Mouse (Mus musculus): ENCODE results near the gene Snx1. TPM values are rescaled to one million over a fixed set of nuclear protein-coding genes. Genes with fewer than 3 reads are reported as not detected.

Snx1 gene
- total RNA-seq (2012; rRNA removed) = 27.4 and 42.4 TPM in 2 replicates

DNA sequence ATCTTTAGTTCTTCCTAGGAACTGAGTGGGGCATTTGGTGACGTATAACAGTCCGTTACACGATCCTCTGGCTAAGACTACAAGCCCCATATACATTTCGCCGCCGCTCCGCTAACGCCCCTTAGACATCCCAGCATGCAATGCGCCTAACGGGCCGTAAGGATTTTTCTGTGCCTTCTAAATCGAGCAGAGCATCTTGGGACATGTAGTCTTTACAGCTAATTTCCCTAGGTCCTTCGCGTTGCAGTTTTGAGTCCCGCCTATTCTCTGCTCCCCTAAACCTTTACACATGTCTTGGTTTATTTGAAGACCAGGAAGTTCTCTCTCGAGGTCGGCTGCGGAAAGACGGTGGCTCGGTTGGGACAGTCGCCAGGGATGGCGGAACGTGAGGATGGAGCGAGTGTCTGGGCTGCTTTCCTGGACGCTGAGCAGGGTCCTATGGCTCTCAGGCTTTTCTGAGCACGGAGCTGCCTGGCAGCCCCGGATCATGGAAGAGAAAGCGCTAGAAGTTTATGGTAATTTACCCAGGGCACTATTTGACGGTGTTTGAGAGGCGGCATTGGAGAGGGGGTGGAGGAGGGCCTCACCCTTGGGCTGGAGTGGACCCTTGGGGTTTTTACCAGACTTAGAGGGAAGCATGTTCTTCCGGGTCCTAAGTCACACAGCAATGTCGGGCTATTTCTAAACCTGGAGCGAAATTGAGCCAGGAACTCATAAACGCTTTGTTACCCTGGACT lies at the start of gene Snx1, which contains the start of gene Ciao2a:
Snx1 (minus strand) TSS at position 132 of the 737 bp plus-strand sequence.
Ciao2a (plus strand) TSS at position 156 of the 737 bp plus-strand sequence.
- no peaks in the 10 kb centered on the region for H3K9me3 ChIP-seq (ENCODE audit: control insufficient read depth, insufficient read depth, low read depth, low read length)
- in situ Hi-C loops (cut with MboI; ENCODE audit: low sequenced_read_pairs in 2 of 2, unreplicated experiment in 2 of 2) = no loop called here
- H3K27ac ChIP-seq (ENCODE audit: insufficient read depth, low read depth, low read length, poor library complexity, severe bottlenecking) = no peak within 1 kb of the TSS; the same call in 1 of the 2 replicates
- peak within 1 kb of the TSS; percentile 72 to 76 for H3K4me3 ChIP-seq (ENCODE audit: insufficient read depth in 1 of 2, low read depth in 1 of 2, low read length in 2 of 2, poor library complexity in 1 of 2, severe bottlenecking in 1 of 2)
- peaks cover 0 to 3% of the 10 kb centered on the region in 2 experiments; a peak in 1 of 4 replicates for H3K4me1 ChIP-seq (ENCODE audit: control insufficient read depth in 2 of 2, insufficient read depth in 2 of 2, low read length in 2 of 2, poor library complexity in 1 of 2)
- TF ChIP-seq CHD2 (IDR thresholded peaks at IDR 0.05; ENCODE audit: low read depth, low read length) (no peak), ZNF384 (IDR thresholded peaks at IDR 0.05; ENCODE audit: low read depth, low read length) (no peak), ZC3H11A (IDR thresholded peaks at IDR 0.05; ENCODE audit: borderline replicate concordance, low read depth, low read length) (no peak), MAFK (IDR thresholded peaks at IDR 0.05; ENCODE audit: insufficient read depth, low read depth, low read length) (no peak), HCFC1 (IDR thresholded peaks at IDR 0.05; ENCODE audit: borderline replicate concordance, insufficient read depth, low read length) (peak; percentile 98)
- peak; percentile 93 for DNase-seq (ENCODE audit: low read depth, low spot score)
- peak within 1 kb of the TSS; percentile 79 for H3K9ac ChIP-seq (ENCODE audit: insufficient read depth, low read depth, low read length, poor library complexity, severe bottlenecking)
- no peaks in the 10 kb centered on the region; the same call in 1 of the 2 replicates for H3K36me3 ChIP-seq (ENCODE audit: control insufficient read depth, insufficient read depth, low read length, poor library complexity, severe bottlenecking)

DNA sequence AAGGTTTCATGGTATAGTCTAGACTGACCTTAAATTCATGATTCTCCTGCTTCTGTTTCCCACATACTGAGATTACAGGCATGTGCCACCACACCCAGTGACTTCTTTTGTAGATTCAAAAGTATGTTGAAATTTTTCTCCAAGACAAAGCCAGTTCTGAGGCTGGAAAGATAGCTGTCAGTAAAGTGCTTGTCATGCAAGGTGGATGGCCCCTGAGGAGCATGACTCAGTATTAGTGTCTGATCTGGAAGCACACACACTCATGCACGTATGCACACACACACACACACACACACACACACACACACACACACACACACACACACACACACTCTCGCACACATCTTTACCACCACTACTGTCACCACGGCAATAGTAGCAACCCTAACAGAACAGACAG lies 48.6 kb upstream of the Snx1 start:
- no peak overlapping the region for H3K9ac ChIP-seq (ENCODE audit: insufficient read depth, low read depth, low read length, poor library complexity, severe bottlenecking)
- H3K9me3 ChIP-seq (ENCODE audit: control insufficient read depth, insufficient read depth, low read depth, low read length) = no peaks in the 10 kb centered on the region
- H3K4me3 ChIP-seq (ENCODE audit: insufficient read depth in 1 of 2, low read depth in 1 of 2, low read length in 2 of 2, poor library complexity in 1 of 2, severe bottlenecking in 1 of 2) = no peak overlapping the region
- H3K36me3 ChIP-seq (ENCODE audit: control insufficient read depth, insufficient read depth, low read length, poor library complexity, severe bottlenecking) = no peaks in the 10 kb centered on the region
- H3K27ac ChIP-seq (ENCODE audit: insufficient read depth, low read depth, low read length, poor library complexity, severe bottlenecking) = no peak overlapping the region
- no peak for DNase-seq (ENCODE audit: low read depth, low spot score)
- TF ChIP-seq ZNF384 (IDR thresholded peaks at IDR 0.05; ENCODE audit: low read depth, low read length) = no peak
- TF ChIP-seq MAFK (IDR thresholded peaks at IDR 0.05; ENCODE audit: insufficient read depth, low read depth, low read length) = no peak
- no peak for TF ChIP-seq CHD2 (IDR thresholded peaks at IDR 0.05; ENCODE audit: low read depth, low read length)
- TF ChIP-seq HCFC1 (IDR thresholded peaks at IDR 0.05; ENCODE audit: borderline replicate concordance, insufficient read depth, low read length) = no peak
- TF ChIP-seq ZC3H11A (IDR thresholded peaks at IDR 0.05; ENCODE audit: borderline replicate concordance, low read depth, low read length) = no peak
- no peaks in the 10 kb centered on the region for H3K4me1 ChIP-seq (ENCODE audit: control insufficient read depth in 2 of 2, insufficient read depth in 2 of 2, low read length in 2 of 2, poor library complexity in 1 of 2)
- in situ Hi-C loops (cut with MboI; ENCODE audit: low sequenced_read_pairs in 2 of 2, unreplicated experiment in 2 of 2) = no loop called here

DNA sequence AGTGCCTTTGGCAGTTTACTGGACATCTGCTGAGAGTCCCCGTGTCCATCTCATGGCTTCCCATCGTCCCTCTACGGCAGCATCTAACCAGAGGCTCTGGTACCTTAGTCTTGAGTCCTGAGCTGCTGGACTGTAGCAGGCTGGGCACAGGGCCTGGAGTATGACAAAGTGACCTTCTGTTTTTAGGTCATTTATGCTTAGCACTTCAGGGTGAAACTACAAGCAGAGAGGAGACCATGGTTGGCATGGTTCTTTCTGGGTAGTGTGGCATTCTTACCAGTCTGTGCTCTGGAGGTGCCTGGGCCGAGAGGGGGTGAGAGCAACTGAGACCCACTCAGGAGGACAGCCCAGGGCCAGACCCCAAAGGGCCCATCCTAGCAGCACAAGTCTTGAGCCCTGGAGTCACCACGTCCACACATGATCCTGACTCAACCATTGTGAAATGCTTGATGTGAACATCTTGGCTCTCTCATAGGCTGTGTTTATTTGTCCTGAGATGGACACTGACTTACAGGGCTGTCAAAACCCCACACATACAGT lies 47.0 kb upstream of the Snx1 start:
- no peaks in the 10 kb centered on the region for H3K4me1 ChIP-seq (ENCODE audit: control insufficient read depth in 2 of 2, insufficient read depth in 2 of 2, low read length in 2 of 2, poor library complexity in 1 of 2)
- no peaks in the 10 kb centered on the region for H3K36me3 ChIP-seq (ENCODE audit: control insufficient read depth, insufficient read depth, low read length, poor library complexity, severe bottlenecking)
- in situ Hi-C loops (cut with MboI; ENCODE audit: low sequenced_read_pairs in 2 of 2, unreplicated experiment in 2 of 2) = no loop called here
- DNase-seq (ENCODE audit: low read depth, low spot score) = no peak
- H3K4me3 ChIP-seq (ENCODE audit: insufficient read depth in 1 of 2, low read depth in 1 of 2, low read length in 2 of 2, poor library complexity in 1 of 2, severe bottlenecking in 1 of 2) = no peak overlapping the region
- H3K9me3 ChIP-seq (ENCODE audit: control insufficient read depth, insufficient read depth, low read depth, low read length) = no peaks in the 10 kb centered on the region
- TF ChIP-seq HCFC1 (IDR thresholded peaks at IDR 0.05; ENCODE audit: borderline replicate concordance, insufficient read depth, low read length) (no peak), MAFK (IDR thresholded peaks at IDR 0.05; ENCODE audit: insufficient read depth, low read depth, low read length) (no peak), ZC3H11A (IDR thresholded peaks at IDR 0.05; ENCODE audit: borderline replicate concordance, low read depth, low read length) (no peak), ZNF384 (IDR thresholded peaks at IDR 0.05; ENCODE audit: low read depth, low read length) (no peak), CHD2 (IDR thresholded peaks at IDR 0.05; ENCODE audit: low read depth, low read length) (no peak)
- H3K9ac ChIP-seq (ENCODE audit: insufficient read depth, low read depth, low read length, poor library complexity, severe bottlenecking) = no peak overlapping the region
- no peak overlapping the region for H3K27ac ChIP-seq (ENCODE audit: insufficient read depth, low read depth, low read length, poor library complexity, severe bottlenecking)

- no peak for TF ChIP-seq HCFC1 (IDR thresholded peaks at IDR 0.05; ENCODE audit: borderline replicate concordance, insufficient read depth, low read length)
- no peak for TF ChIP-seq ZC3H11A (IDR thresholded peaks at IDR 0.05; ENCODE audit: borderline replicate concordance, low read depth, low read length)
- no peak for TF ChIP-seq CHD2 (IDR thresholded peaks at IDR 0.05; ENCODE audit: low read depth, low read length)
- TF ChIP-seq ZNF384 (IDR thresholded peaks at IDR 0.05; ENCODE audit: low read depth, low read length) = no peak
- no peak for TF ChIP-seq MAFK (IDR thresholded peaks at IDR 0.05; ENCODE audit: insufficient read depth, low read depth, low read length)
- in situ Hi-C loops (cut with MboI; ENCODE audit: low sequenced_read_pairs in 2 of 2, unreplicated experiment in 2 of 2) = no loop called here
- no peaks in the 10 kb centered on the region for H3K36me3 ChIP-seq (ENCODE audit: control insufficient read depth, insufficient read depth, low read length, poor library complexity, severe bottlenecking)
- no peak overlapping the region for H3K27ac ChIP-seq (ENCODE audit: insufficient read depth, low read depth, low read length, poor library complexity, severe bottlenecking)
- H3K4me1 ChIP-seq (ENCODE audit: control insufficient read depth in 2 of 2, insufficient read depth in 2 of 2, low read length in 2 of 2, poor library complexity in 1 of 2) = no peaks in the 10 kb centered on the region
- no peak for DNase-seq (ENCODE audit: low read depth, low spot score)
- H3K9ac ChIP-seq (ENCODE audit: insufficient read depth, low read depth, low read length, poor library complexity, severe bottlenecking) = no peak overlapping the region
- H3K9me3 ChIP-seq (ENCODE audit: control insufficient read depth, insufficient read depth, low read depth, low read length) = no peaks in the 10 kb centered on the region
- no peak overlapping the region for H3K4me3 ChIP-seq (ENCODE audit: insufficient read depth in 1 of 2, low read depth in 1 of 2, low read length in 2 of 2, poor library complexity in 1 of 2, severe bottlenecking in 1 of 2)
These were observed 45.0 kb upstream of the Snx1 start for GRCm38 (mm10) chr9:66171275-66171921.

Data from ES-E14 (cell line).